Mouse (Mus musculus) kidney, adult 9 months (tissue): ENCODE measurements around the gene Dlk2.

Source experiments
- DNase-seq: peaks from one replicate; pipeline ENCODE4 v3.0.0; 2022

The Dlk2 gene

GRCm38 (mm10) chr17:46297364-46298219, at the start of gene Dlk2:
Gene Dlk2 (plus strand): TSS chr17:46297421.
- no peak for DNase-seq

GRCm38 (mm10) chr17:46247512-46248188, 49.6 kb upstream of the Dlk2 start, which contains the start of the genes Polr1c and Yipf3:
Gene Polr1c (minus strand): TSS chr17:46248054.
Gene Yipf3 (plus strand): TSS chr17:46248080.
- DNase-seq: peak; percentile 96

- DNase-seq: no peak
Measured at GRCm38 (mm10) chr17:46248189-46248522, 49.1 kb upstream of the Dlk2 start.

DNA sequence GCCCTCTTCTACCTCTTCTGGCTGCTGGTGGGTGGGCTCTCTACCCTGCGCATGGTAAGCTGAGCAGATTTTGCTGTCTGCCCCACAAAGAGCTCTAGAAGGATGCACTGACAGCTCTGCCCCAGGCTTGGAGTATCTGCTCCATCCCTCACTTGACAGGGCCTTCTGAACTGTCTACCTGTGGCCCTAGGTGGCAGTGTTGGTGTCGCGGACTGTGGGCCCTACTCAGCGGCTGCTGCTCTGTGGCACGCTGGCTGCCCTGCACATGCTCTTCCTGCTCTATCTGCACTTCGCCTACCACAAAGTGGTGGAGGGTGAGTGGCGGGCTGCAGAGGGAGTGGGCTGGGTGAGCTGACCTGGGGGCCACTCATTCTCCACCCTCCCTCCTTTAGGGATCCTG, 46.0 kb upstream of the Dlk2 start:
- no peak for DNase-seq

DNA sequence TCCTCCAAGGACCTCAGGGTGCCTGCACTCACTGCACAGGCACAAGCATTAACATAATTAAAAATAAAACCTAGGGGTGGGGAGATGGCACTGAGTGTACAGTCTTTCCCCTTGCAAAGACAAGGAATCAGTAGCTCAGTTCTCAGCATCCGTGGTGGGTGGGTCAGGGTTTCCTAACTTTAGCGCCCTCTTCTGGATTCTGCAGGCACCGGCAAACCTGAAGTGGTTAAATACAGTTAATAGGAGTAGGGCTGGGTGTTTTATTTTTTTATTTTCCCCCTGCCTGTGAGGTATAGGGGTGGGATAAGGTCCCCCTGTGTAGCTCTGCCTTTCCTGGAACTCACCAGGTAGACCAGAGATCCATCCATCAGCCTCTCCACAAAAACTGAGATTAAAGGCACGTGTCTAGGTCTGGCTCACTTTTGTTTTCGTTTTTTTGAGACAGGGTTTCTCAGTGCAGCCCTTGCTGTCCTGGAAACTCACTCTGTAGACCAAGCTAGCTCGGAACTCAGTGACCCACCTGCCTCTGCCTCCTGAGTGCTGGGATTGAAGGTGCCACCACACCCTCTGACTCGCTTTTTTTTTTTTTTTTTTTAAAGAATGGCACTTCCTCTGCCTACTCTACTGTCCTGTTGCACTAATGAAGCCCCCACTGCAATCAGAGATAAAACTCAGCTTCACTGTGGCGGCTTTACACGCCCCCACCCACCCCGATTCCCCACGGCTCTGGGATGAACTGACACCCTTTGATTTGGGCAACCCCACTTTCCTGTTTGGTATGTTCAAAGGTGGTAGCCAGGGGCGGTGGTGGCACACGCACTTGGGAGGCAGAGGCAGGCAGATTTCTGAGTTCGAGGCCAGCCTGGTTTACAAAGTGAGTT, 44.4 kb upstream of the Dlk2 start:
- DNase-seq: peak; percentile 55

DNA sequence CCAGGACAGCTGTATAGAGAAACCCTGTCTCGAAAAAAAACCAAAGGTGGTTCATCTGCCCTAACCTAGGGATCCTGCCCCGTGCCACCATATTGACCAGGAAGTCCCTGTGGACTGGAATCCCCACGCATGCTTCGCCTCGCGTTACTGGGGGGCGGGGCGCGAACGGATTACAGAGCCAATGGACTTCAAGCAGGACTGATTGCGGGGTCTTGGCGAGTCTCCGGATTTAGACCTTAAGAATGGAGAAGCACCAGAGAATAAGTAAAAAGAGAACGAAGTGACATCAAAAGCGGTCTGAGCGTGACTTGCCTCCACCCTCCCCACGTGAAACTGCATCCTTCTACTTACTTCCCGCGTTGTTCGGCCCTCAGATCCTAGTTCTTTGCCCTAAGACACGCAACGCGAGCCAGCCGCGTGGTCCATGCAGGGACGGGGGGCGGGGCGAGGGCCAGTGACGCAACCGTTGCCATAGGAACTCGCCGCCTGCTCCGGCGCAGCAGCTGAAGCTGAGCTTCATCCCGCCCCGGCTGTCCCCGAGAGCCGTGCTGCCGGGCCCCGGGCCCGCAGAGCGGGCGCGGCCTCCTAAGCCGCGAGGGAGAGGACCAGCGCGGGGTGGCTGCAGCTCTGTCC, 43.7 kb upstream of the Dlk2 start, which contains the start of gene Lrrc73:
Gene Lrrc73, plus strand, starts transcription at position 80 of the 633 bp plus-strand sequence.
- DNase-seq: peak; percentile 87

DNA sequence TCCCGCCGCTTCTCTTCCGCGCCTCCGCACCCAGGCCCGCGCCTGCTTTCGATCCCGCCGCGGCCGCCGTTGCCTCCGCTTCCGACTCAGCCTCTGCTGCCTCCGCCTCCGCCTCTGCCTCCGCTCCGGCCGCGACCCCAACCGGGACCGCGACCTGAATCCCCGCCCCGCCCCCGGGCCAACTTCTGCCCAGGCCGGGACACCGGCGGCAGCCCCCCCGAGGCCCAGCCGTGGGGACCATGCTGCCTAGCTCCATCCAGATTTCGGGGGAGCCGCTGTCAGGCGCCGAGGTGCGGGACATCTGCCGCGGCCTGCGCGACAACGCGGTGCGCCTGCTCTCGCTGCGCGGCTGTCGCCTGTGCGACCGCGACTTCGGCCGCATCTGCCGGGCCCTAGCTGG, 43.1 kb upstream of the Dlk2 start:
- DNase-seq: no peak

- DNase-seq: no peak
Measured at GRCm38 (mm10) chr17:46255147-46255546, 42.1 kb upstream of the Dlk2 start.

GRCm38 (mm10) chr17:46258279-46259053, 38.8 kb upstream of the Dlk2 start:
- no peak for DNase-seq

DNA sequence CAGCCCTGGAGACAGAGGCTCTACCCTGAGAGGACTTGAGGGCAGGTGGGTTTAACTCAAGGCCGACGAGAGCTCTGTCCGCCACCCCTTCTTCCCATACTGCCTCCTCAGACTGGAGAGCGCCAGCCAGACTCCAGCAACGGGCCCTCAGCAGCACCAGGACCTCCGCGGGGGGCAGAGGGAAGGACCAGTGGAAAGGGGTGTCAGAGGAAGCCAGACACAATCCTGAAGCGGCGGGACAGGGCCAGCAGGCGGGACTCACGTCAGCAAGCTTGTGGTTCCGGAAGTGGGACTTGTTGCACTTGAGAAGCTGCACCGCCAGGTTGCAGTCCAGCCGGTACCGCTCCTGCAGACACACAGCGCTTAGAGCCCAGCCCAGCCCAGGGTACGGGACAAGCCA, 37.5 kb upstream of the Dlk2 start:
- no peak for DNase-seq

GRCm38 (mm10) chr17:46262201-46262694, 35.0 kb upstream of the Dlk2 start:
- no peak for DNase-seq

GRCm38 (mm10) chr17:46265502-46265901, 31.7 kb upstream of the Dlk2 start:
- no peak for DNase-seq

GRCm38 (mm10) chr17:46265918-46266618, 31.2 kb upstream of the Dlk2 start:
- peak; percentile 81 for DNase-seq

DNA sequence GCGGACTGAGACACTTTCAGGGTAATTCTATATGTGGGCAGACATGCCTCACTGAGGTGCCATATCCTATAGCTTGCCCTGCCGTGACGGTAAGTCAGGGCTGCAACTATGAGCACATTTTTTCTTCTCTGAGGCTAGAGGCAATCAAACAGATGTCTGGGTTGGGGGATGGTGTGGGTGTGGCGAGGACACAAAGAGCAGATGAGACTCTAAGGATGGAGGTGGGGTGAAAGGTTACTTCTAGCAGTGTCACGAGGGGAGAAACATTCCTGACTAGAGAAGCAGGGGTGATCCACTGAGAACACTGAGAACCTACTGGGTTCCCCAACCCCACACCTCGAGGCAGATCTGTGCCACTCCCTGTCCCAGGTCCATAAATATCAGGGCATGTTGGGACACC, 30.2 kb upstream of the Dlk2 start:
- no peak for DNase-seq

GRCm38 (mm10) chr17:46267511-46267910, 29.7 kb upstream of the Dlk2 start:
- DNase-seq: no peak

GRCm38 (mm10) chr17:46268026-46268720, 29.0 kb upstream of the Dlk2 start:
- DNase-seq: no peak

- DNase-seq: peak; percentile 60
Measured at GRCm38 (mm10) chr17:46269771-46270534, 27.3 kb upstream of the Dlk2 start.

DNA sequence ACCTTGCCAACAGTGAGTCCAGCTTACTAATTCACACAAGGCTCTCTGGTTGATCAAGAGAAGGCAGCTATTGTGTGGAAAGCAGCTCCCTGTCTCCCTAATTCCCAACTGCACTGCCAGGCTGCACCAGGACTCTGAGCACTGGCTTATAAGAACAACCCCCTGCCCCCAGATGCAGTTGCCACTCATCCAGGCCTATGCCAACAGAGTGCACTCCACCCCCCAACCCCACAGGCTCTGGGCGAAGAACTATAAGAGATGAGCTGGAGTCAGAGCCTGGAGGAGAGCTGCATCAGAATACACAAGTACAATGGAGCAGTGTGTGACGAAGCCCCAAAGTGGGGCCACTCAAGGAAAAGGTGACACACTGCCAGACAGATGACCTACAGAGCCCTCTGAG, 25.2 kb upstream of the Dlk2 start:
- DNase-seq: no peak

- DNase-seq: peak; percentile 56
Measured at GRCm38 (mm10) chr17:46272675-46273074, 24.5 kb upstream of the Dlk2 start.
